Mouse (Mus musculus): ENCODE data around the gene Pld3.

The Pld3 gene

GRCm38 (mm10) chr7:27569580-27570224 lies 16.7 kb upstream of the Pld3 start:
- no peak for DNase-seq (ENCODE audit: low spot score in 2 of 2)

- DNase-seq (ENCODE audit: low spot score in 2 of 2), result no peak
Measured at GRCm38 (mm10) chr7:27560978-27561377, 8.0 kb upstream of the Pld3 start.

- DNase-seq (ENCODE audit: low spot score in 2 of 2), result no peak
Measured at GRCm38 (mm10) chr7:27560291-27560887, 7.4 kb upstream of the Pld3 start.

- DNase-seq (ENCODE audit: low spot score in 2 of 2), result no peak
Measured at GRCm38 (mm10) chr7:27552070-27552469, 948 bp downstream of the Pld3 start.

- DNase-seq (ENCODE audit: low spot score in 2 of 2), result no peak
Measured at GRCm38 (mm10) chr7:27549597-27549996, 3.4 kb downstream of the Pld3 start.

- peak in 1 of 2 experiments; percentile 22 for DNase-seq (ENCODE audit: low spot score in 2 of 2)
Measured at GRCm38 (mm10) chr7:27544675-27545370, 8.2 kb downstream of the Pld3 start.

- peak in 1 of 2 experiments; percentile 43 for DNase-seq (ENCODE audit: low spot score in 2 of 2)
Measured at GRCm38 (mm10) chr7:27543851-27544250, 9.2 kb downstream of the Pld3 start.

GRCm38 (mm10) chr7:27543065-27543464 lies 10.0 kb downstream of the Pld3 start:
- peak in 1 of 2 experiments; percentile 60 for DNase-seq (ENCODE audit: low spot score in 2 of 2)

- DNase-seq (ENCODE audit: low spot score in 2 of 2), result peak; percentile 95 to 96
Measured at GRCm38 (mm10) chr7:27542392-27543033, 10.5 kb downstream of the Pld3 start.

GRCm38 (mm10) chr7:27541922-27542321 lies 11.1 kb downstream of the Pld3 start:
- DNase-seq (ENCODE audit: low spot score in 2 of 2), result peak in 1 of 2 experiments; percentile 36

- peak; percentile 94 to 96 for DNase-seq (ENCODE audit: low spot score in 2 of 2)
Measured at GRCm38 (mm10) chr7:27541431-27541830, 11.6 kb downstream of the Pld3 start.

- peak in 1 of 2 experiments; percentile 51 for DNase-seq (ENCODE audit: low spot score in 2 of 2)
Measured at GRCm38 (mm10) chr7:27540935-27541334, 12.1 kb downstream of the Pld3 start.

- no peak for DNase-seq (ENCODE audit: low spot score in 2 of 2)
Measured at GRCm38 (mm10) chr7:27540521-27540920, 12.5 kb downstream of the Pld3 start.

- DNase-seq (ENCODE audit: low spot score in 2 of 2), result no peak
Measured at GRCm38 (mm10) chr7:27538797-27539196, 14.2 kb downstream of the Pld3 start.

- peak in 1 of 2 experiments; percentile 21 for DNase-seq (ENCODE audit: low spot score in 2 of 2)
Measured at GRCm38 (mm10) chr7:27537998-27538397, 15.0 kb downstream of the Pld3 start.

GRCm38 (mm10) chr7:27536618-27537017 lies 16.4 kb downstream of the Pld3 start:
- DNase-seq (ENCODE audit: low spot score in 2 of 2), result no peak

GRCm38 (mm10) chr7:27535386-27535785 lies 17.6 kb downstream of the Pld3 start:
- DNase-seq (ENCODE audit: low spot score in 2 of 2), result no peak

- DNase-seq (ENCODE audit: low spot score in 2 of 2), result peak in 1 of 2 experiments; percentile 64
Measured at GRCm38 (mm10) chr7:27532480-27533050, 20.5 kb downstream of the Pld3 start.

- no peak for DNase-seq (ENCODE audit: low spot score in 2 of 2)
Measured at GRCm38 (mm10) chr7:27531707-27532106, 21.3 kb downstream of the Pld3 start.

GRCm38 (mm10) chr7:27530937-27531336 lies 22.1 kb downstream of the Pld3 start:
- no peak for DNase-seq (ENCODE audit: low spot score in 2 of 2)

- DNase-seq (ENCODE audit: low spot score in 2 of 2), result no peak
Measured at GRCm38 (mm10) chr7:27529070-27529469, 23.9 kb downstream of the Pld3 start.
